Mouse (Mus musculus) Muller cell, postnatal 12 days (primary cell): ENCODE measurements around the gene Ugt1a7c.
"Not testable (repeated sequence)": the region's sequence is repeated elsewhere in the genome, so short reads cannot be mapped to it uniquely, and the experiment has no call there.

Experiments used
- DNase-seq: peaks from one replicate; pipeline ENCODE4 v3.0.0-alpha.2; 2015; ENCODE audit errors: inconsistent ontology term

Ugt1a7c gene

DNA sequence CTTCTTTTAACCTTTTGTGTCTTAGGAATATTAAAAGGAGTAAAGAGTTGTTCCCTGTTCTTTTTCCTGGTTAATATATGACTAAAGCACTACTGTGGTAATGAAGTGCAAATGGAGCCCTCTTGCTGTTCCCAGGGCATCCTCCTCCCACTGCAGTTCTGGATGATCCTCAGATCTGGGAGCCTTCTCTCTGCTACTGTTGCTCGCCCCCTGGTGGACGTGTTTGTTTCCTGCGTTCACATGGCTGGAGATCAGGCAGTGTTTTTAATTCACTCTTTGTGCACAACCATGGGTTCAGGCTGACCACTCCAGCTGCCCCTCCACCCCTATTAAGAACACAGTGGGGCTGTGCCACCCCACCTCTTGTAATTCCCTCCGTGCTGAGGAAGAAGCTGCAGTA, 25.7 kb downstream of the Ugt1a7c start:
- DNase-seq = not testable (repeated sequence)

DNA sequence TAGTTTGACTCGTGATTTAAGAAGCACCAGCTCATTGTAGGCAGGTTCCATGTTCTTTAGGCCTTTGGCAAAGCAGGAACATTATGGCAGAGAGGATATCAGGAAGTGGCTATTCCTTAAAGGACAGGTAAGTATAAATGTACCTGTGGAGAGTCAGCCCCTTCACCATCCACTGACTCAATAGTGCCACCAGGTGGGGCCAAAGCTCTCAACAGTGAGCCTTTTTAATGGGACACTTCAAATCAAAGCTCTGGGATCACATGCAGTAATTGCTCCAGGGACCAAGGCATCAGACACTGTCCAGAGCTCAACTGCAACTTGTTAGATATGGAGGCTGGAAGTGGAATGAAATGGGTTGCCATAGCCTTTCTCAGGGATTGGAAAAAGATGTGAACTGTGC, 26.7 kb downstream of the Ugt1a7c start:
- not testable (repeated sequence) for DNase-seq

DNA sequence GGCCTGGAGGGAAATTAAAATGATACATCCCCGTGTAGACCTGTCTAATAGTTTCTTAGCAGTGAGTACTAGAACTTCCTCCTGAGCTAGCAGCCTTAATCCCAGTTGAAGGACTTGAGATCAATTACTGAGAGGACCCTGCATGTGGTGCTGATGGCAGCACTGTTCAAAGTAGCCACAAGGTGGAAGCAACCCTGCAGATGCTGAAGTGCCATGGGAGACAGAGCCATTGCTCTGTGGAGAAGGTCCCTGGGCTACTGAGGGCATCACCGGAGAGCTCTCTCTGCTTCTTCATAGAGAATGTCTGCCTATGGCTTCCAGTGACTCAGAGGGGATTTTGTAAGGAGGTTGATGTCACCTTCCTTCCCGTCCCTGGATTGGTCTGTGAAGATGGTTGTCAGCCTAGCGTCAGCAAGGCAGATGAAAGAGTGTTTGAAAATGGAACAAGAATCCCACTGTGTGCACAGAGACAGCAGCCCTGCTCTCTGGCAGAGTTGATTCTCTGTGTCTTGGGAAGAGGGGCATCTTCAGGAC, 31.0 kb downstream of the Ugt1a7c start:
- not testable (repeated sequence) for DNase-seq

DNA sequence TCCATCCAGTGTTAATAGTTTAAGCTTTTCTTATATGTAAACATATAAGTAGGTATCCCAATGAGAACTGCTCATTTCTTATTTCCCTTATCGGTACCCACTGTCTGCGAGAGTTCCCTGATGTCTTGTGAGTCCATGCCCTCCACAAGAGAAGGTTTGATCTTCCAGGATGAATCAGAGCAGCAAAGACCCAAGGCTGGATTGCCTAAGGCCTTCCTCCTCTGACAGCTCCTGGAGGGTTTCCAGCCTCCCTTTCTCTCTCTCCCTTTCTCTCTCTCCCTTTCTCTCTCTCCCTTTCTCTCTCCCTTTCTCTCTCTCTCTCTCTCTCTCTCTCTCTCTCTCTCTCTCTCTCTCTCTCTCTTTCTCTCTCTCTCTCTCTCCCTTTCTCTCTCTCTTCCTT, 34.2 kb downstream of the Ugt1a7c start:
- not testable (repeated sequence) for DNase-seq

DNA sequence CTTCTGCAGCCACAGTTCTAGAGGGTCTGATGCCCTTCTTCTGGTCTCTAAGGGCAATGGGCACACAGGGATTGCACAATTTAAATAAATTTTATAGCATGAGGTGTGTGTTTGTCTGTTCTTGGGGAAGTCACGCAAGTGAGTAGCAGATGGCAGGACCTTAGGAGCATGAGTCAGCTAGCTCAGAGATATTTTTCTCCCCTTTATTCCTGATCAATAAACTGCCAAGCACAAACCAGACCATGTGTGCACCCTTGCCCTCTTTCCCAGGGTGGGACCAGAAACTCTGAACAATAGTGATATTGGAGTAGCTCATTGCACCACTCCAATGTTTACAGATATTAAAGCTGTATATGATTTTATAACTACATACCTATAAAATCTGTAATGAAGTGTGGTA, 35.4 kb downstream of the Ugt1a7c start:
- DNase-seq = not testable (repeated sequence)

DNA sequence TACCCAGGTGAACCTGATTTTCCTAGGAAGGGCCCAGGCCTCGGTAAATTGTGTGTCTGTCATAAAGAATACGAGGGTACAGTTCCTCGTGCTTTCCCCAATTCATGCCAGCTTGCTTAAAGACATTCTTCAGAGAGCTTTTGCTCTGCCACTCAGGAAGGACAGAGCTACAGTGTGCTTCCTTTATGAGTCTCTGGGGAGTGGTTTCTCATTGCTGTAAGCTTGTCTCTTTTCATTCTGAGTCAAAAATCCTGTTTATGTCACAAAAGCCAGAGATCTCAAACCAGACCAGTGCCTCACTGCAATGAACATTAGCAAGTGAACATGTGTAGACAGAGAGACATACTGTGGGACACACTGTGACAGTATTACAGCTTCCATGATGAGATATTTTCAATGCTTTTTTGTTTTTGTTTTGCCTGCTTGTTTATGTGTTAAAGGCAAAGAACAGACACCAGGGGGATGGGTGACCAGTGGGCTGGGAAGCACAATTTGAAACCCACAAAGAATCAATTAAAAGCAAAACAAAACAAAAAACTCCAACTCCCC, 39.1 kb downstream of the Ugt1a7c start:
- no peak for DNase-seq

DNA sequence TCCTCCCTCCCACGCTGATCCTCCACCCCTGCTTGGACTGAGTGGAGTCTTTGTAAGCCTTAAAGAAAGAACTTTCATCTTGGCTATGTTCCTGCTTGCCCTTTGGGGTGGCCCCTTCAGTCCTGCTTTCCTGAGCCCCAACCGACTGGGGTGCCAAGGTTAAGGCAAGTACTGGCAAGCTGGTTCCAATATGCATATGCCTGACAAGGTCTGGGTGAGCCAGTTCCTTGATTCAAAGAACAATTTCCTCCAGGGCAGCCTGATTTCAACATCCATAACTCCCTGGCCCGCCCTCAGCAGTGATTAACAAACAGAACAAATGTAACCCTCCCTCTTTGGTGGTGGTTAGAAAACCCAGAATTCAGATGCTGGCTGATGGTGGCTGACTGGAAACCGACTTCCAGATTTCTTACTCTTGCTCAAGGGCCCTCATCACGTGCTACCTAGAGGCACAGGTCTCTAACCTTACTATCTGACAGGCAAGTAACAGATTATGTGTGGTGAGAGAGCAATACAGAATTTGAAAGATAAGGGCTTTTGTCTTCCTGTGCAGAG, 39.7 kb downstream of the Ugt1a7c start, which contains the start of gene Ugt1a6a:
Ugt1a6a (plus strand) TSS at position 353 of the 555 bp plus-strand sequence.
- peak; percentile 68 for DNase-seq

DNA sequence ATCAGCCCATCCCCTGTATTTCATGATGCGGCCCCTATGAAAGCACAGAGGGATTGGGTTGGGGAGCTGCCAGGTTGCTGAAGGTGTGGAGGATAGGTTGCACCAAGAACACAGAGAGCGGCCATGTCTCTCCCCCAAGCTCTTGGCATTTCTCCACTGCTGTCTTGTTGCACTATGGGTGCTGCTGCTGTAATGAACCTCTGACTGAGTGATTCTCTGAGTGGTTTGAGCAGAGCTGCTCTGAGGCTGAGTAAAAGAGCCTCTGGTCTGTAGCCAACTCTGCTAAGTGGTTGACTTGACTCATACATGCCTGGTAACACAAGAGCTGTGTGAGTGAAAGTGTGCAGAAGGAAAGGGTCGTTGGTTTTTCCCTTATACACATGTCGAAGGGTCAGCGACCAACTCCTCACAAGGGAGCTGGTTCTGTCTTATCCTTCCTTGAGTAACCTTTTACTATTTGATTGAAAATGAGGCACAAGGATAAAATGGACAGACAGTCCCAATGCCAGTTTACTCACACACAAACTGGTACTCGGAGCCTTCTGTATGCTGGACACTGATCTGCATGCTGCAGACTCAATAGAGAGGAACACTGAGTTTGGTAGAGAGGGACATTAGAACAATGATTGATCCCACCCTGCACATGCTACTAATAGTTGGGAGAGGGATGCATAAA, 40.5 kb downstream of the Ugt1a7c start:
- DNase-seq = peak; percentile 11

DNA sequence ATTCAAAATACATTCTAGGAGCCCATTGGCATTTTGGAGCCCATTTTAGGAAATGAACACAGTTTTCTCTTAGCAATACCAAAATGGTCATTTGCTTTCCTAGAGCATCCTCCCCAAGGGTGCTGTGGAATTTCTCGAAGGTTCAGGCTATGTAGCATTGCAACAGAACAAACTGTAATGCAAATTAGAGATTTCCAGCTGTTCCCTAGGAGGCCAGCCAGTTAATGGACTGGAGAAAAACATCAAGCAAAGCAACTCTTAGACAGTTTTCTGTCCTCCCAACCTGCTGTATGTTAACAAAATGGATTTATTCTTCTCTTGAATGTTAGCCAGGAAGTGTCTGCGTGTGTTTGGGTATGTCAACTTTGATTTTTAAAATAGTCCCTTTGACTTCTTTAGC, 41.8 kb downstream of the Ugt1a7c start:
- DNase-seq = no peak

DNA sequence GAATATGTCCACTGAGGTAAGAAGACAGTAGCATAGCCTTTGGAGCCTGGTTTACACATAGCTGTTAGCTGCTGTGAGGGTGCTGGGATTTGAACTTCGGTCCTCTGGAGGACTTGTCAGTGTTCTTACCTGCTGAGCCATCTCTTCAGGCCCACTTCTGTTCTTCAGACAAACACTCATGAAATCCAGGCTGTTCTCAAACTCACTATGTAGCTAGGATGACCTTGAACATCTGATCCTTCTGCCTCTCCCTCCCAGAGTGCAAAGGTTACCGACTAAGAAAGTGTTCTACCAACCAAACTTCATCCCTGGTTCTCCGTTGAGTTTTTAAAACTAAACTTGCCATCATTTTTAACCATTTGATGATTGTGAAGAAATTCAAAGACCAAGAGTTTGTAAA, 42.4 kb downstream of the Ugt1a7c start:
- no peak for DNase-seq

DNA sequence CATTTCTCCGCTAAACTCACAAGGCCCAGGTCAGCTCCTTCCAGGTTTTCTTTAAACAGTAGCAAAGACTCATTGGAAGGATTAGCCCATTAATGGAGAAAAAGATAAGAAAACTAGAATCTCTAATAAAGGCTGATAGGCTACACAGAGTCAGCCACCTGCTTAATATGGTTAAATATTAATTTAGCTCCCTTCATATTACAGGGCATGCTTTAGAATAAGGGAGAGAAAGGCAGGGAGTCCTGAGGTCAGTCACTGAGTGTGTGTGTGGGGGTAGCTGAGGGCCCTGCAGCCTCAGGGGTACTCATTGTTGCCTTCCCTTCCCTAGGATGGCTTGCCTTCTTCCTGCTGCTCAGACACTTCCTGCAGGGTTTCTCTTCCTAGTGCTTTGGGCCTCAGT, 43.3 kb downstream of the Ugt1a7c start:
- no peak for DNase-seq

DNA sequence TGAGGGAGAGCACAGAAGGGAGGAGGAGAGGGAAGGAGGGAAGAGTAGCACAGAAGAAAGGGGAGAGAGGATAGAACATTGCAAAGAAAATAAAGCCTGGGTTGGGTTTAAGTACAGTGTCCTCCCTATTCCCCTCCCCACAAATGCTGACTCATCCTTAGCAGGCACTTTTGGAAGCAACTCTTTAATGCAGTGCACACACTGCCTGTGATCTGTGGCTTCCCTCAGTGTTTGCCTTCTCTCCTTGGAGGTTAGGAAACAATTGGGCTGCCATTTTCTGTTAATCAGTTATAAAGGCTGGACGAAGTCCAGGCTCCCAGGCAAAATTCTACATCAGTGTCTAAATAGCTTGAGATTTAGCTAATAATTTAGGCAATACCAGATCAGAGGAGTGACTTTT, 45.6 kb downstream of the Ugt1a7c start:
- DNase-seq = peak; percentile 22

DNA sequence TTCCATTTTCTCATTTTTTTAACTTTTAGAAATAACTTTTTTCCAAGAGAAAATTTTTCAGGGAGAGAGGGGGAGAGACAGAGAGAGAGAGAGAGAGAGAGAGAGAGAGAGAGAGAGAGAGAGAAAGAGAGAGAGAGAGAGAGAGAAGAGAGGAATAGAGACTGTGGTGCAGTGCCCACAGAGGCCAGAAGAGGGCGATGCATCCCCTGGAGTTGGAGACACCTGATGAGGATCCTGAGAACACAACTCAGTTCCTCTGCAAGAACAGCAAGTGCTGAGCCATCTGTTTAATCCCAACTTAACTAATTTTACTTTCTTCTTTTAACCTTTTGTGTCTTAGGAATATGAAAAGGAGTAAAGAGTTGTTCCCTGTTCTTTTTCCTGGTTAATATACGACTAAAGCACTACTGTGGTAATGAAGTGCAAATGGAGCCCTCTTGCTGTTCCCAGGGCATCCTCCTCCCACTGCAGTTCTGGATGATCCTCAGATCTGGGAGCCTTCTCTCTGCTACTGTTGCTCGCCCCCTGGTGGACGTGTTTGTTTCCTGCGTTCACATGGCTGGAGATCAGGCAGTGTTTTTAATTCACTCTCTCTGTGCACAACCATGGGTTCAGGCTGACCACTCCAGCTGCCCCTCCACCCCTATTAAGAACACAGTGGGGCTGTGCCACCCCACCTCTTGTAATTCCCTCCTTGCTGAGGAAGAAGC, 49.3 kb downstream of the Ugt1a7c start:
- peak; percentile 28 for DNase-seq

DNA sequence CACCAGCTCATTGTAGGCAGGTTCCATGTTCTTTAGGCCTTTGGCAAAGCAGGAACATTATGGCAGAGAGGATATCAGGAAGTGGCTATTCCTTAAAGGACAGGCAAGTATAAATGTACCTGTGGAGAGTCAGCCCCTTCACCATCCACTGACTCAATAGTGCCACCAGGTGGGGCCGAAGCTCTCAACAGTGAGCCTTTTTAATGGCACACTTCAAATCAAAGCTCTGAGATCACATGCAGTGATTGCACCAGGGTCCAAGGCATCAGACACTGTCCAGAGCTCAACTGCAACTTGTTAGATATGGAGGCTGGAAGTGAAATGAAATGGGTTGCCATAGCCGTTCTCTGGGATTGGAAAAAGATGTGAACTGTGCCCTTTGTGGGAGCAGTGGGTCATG, 50.4 kb downstream of the Ugt1a7c start:
- not testable (repeated sequence) for DNase-seq

DNA sequence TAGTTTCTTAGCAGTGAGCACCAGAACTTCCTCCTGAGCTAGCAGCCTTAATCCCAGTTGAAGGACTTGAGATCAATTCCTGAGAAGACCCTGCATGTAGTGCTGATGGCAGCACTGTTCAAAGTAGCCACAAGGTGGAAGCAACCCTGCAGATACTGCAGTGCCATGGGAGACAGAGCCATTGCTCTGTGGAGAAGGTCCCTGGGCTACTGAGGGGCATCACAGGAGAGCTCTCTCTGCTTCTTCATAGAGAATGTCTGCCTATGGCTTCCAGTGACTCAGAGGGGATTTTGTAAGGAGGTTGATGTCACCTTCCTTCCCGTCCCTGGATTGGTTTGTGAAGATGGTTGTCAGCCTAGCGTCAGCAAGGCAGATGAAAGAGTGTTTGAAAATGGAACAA, 55.3 kb downstream of the Ugt1a7c start:
- not testable (repeated sequence) for DNase-seq

DNA sequence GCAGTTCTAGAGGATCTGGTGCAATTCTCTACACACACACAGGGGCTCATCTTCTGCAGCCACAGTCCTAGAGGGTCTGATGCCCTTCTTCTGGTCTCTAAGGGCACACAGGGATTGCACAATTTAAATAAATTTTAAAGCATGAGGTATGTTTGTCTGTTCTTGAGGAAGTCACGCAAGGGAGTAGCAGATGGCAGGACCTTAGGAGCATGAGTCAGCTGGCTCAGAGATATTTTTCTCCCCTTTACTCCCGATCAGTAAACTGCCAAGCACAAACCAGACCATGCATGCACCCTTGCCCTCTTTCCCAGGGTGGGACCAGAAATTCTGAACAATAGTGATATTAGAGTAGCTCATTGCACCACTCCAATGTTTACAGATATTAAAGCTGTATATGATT, 63.6 kb downstream of the Ugt1a7c start:
- DNase-seq = no peak

DNA sequence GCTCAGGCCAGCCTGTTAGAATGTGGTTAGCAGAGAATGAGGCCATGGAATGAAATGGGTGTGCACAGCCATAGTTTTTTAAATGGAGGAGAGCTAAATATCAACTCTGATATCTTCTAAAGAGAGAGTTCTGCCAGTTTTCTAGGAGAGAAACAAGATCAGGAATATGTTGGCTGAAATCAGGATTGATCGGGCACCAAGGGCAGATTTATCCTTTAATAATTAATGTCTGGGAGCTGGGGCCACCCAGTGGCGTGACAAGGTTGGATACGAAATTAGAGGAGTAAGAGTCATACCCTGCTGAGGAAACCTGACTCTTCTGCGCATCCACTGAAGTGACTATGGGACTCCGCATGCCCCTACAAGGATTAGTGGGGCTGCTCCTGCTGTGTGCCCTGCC, 70.8 kb downstream of the Ugt1a7c start, which contains the start of gene Ugt1a5:
Ugt1a5 (plus strand) TSS at position 302 of the 400 bp plus-strand sequence.
- DNase-seq = no peak

DNA sequence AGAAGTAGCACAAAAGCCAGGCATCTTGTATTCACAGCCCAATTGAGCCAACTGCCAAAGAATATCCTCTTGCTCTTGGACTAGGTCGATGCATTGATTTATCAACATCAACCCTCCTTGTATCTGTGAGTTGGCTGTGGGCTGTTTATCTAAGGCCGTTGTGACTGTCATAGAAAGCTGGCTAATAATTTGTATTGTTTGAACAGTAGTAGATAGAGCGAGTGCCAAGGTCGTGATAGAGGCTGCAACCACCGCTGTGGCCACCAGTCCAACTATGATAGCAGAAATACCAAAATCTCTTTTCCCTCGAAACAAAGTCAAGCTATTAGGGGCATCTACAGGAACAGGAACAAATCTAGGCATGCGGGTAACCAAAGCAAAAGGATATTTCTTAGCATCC, 77.3 kb downstream of the Ugt1a7c start:
- DNase-seq = not testable (repeated sequence)

DNA sequence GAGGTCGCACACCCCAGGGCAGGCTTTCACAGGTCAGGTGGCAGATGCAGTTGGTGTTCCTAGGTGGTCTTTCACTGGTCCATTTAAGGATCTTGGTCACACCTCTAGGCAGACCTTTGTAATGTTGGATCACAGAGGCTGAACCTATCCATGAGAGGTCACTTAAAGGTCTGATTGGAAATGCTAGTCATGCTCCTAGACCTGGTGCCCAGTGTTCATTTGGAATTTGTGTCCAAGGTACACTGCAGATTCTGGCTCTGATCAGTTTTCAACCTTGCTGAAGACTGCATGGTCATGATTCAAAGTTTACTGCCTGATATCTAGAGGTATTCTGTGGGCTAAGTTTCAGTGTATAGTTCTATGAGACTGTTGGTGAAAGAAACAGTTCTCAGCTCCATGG, 84.8 kb downstream of the Ugt1a7c start:
- DNase-seq = no peak

DNA sequence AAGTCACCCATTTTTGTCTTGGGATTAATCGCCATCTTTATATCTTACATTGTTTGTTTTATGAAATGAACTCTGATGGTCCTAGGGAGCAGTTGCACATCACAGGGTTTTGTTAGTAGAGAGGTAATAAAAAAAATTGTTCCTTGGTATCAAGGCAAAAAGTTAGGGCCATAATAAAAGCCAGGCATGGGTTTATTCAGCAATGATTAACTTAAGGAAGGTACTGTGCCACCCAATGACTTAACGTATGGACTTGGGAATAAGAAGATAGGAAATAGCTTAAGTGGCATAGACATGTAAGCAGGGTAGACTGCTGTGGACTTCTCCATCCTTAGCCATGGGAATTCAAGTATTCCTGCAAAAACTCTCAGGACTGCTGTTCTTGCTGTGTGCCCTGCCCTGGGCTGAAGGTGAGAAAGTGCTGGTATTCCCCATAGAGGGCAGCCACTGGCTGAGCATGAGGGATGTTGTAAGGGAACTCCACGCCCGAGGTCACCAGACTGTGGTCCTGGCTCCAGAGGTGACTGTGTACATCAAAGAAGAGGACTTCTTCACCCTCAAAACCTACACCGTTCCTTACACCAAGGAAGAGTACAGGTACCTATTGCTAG, 91.6 kb downstream of the Ugt1a7c start:
- no peak for DNase-seq

DNA sequence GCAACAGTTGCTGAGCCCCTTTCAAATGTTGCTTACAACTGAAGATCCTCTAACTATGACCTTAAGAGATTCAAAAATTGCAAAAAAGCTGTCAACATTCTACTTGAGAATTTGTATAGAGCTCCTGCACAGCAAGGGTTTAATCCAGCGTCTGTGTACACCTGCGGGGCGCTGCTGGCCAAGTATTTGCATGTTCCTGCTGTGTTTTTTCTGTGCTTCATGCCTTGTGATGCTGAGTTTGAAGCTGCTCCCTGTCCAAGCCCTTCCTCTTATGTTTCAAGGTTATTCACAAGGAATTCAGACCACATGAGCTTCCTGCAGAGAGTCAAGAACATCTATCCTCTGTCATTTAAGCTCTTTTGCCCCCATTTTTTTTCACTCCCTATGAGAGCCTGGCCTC, 97.3 kb downstream of the Ugt1a7c start:
- no peak for DNase-seq

DNA sequence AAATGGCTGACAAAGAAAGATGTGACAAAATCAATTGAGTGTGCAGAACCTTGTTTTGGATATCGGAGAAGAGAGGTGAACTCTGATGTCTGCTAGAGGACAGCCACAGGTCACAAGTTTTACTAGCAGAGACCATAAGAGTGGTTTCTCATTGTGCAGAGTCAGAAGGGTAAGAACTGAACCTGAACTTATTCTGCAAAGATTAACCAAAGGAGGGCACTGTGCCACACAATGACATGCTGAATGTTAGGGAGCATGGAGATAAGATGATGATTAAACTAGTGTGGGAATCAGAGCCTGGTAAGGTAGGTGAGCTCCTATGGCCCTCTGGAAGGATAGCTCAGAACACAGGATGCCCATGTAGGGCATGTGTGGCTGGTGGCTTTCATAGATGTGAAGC, 100.8 kb downstream of the Ugt1a7c start:
- DNase-seq = no peak
